Mouse (Mus musculus) cerebellum, postnatal 25 days (tissue): Measurements from ENCODE around the gene Rab21.

Experiments used
- DNase-seq, 2 experiments: peaks; one replicate each; pipeline ENCODE4 v3.0.0; 2021; ENCODE audit warnings: mixed read lengths in 2 of 2

Rab21 gene

DNA sequence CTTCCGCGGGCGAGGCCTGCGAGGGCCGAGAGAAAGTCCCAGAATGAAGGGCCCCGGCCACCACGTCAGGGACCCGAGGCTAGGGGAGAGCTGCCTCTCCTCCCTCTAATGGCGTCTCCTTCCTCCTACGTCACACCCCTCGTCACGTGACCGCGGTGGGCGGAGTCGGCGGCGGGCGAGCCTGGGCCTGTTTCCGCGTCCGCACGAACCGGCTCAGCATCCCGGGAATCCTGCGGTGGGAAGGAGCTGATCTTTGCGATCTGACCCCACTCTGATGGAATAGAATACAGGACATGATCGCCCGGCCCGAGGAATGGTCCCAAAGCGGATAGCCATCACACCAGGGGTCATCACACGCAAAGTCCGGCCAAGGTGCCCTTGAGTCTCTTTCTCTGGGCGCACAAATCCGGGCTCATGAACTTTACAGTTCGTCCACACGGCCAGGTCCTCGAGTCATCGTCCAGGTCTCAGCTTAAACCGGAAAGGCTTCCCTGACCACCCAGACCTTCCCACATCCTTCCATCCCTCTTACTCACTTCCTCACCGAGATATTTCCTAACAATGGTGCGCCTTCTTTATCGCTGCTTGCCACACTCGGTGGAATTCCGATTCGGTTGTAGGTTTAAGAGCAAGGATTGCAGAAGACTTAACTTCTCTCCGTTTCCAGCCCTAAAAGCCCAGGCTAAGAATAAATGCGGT, at the start of gene Rab21:
Gene Rab21 (minus strand): TSS at position 122 of the 699 bp plus-strand sequence.
- DNase-seq: peak; percentile 100

DNA sequence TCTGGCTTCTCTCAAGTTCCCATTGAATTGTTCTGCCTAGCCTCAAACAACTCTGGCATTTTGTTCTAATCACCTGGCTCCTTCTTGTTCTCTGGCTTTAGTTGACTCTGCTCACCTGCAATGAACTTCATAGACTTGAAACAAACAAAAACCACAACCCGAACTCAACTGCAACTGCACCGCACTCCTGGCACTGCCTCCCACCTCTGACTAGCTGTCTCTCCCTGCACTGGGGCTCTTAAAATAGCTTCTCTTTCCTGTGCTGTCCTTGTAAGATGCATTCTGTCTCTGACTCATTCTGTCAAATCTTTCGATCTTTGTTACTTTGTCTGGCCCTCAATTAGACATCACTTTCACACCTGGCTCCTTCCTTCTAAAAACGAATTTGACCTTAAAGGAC, 47.8 kb upstream of the Rab21 start:
- no peak for DNase-seq

DNA sequence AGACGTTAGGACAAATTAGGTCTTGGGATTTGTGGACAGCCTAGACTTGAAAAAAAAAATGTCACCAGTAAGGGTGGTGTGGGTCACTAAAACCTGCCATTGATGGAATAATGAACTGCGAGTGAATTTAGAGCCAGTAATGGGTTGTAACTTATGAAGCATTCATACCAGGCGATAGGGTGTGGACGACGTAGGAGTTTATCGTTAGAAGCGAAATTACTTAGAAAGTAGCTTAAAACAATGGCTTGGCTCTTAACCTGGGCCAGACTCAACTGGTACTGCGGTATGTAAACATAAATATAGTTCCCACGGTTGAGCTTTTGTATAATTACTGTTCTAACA, 47.2 kb upstream of the Rab21 start:
- DNase-seq: no peak

DNA sequence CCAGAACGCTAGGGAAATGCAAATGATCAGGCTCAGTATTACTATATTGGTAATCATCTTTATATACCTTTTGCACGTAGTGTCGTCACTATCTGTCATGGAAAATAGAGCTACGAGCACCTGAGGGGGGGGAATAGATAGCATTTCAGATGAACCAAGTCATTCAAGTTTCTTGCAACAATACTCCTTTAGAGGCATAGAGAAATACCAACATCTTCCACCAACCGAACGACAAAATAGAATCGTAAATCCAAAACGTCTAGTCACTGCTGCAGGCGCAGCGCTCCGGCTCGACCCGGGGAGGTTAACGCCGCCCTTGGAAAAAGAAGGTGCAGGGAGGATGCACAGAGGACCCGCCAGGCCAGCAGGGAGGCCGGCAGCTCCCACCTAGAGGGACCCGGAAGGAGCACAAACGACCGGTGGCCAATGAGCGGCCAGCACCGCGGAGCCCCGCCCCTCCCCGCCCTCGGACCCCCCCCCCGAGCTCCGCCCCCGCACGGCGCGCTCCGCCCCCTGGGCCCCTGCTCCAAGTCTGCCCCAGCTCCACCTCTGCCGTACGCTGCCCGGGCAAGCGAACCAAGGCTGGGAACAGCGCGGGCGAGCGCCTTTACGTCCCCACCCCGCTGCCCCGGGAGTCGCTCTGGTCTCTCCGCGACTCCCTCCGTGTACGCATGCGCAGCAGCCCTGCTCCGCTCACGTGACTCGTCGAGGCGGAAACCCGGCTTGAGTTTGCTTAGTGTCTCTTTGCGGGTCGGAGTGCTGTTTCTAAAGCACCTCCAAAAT, 46.6 kb upstream of the Rab21 start, which contains the start of gene Tmem19:
Gene Tmem19 (minus strand): TSS at position 662 of the 783 bp plus-strand sequence.
- DNase-seq: peak; percentile 97 to 99

DNA sequence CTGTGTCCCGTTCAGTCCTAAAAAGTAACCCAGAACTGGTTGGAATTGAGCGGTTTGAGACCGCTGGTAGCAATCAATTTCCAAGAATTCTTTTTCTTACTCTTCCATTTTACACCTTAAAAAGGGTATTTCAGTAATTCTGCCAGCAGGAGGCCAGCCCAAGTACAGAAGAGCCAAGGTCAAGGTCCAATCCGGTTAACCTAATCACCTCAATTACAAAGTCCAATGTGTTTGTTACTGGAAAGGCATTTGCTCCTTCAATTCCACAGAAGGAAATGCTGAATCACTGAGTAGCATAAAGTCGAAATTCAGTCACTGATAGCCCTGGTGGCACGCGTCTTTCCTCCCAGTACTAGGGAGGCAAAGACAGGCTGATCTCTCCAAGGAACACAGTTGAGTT, 43.7 kb upstream of the Rab21 start:
- no peak for DNase-seq

DNA sequence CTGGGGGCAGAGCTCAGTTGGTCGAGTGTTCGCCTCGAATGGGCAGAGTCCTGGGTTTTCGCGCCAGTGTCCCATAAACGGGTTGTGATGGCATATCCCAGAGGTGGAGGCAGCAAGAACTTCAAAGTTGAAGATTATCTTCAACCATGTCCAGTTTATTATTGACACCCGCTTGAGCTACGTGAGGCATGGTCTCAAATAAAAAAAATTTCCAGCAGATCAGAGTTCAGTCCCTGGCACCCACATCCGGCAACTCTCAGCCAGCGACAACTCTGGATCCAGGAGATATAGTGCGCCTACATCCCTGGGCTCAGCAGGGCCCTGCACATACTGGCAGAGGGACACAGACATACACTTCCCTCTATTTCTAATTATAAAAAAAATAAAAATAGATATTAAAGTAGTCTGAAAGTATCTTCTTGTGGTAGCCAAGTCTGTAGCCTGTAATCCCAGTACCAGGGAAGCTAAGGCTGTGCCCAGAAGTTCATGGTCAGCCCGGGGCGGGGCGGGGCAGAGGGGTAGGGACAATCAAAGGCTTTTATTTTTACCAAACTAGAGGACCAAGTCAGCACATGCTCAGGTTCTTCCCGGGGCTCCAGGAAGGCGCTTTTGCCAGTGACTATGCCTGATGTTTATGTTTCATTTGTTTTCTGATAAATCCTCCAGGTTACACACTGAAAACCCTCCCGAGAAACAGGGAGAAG, 43.0 kb upstream of the Rab21 start:
- DNase-seq: no peak

DNA sequence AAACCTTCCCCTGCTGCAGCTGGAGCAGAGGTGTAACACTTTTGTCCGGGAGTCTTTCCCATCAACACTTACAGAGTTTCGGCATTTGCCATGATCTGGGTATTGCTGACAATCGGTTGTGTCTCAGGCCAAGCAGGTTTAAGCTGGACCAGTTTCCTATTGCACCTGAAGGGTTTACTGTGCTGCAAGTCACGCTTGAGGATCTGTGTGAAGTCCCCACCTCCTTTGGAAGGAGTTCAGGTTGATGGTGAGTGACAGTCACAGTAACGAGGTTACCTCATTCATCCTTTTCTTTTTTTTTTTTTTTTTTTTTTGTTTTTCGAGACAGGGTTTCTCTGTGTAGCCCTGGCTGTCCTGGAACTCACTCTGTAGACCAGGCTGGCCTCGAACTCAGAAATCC, 40.7 kb upstream of the Rab21 start:
- no peak for DNase-seq

DNA sequence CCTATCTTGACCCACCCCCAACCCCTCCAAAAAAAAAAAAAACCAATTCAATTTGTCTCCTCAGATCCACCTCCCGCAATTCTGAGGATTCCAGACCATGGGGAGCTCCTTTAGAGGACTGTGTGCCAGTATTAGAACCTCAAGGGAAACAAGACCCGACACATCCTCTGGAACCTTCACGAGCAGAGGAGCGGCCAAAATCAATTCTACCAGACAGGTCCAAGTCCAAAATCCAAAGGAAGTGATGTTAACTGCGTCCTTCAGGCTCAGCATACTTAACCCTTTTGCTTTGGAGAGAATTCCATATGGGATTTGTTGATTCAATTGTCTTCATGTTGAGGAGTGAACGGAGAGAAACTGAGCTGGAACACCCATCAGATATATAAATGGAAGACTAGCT, 39.6 kb upstream of the Rab21 start:
- no peak for DNase-seq

DNA sequence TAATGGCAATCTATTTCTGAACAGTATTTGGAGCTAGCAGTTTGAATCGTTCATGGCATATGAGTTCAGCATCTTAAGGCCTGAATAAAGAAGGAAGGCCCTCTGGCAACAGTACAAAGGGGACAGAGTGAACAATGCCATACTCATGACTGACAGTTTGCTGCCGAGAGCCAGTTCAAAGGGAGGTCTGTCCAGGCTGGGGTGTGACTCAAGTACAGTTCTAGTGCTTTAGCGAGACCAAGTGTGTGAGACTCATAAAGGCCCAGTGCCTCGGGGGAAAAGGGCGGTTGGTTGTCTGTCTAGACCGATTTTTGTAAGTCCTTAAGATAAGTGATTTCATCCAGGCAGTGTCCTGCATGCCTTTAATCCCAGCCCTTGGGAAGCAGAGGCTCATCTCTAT, 39.2 kb upstream of the Rab21 start:
- no peak for DNase-seq

DNA sequence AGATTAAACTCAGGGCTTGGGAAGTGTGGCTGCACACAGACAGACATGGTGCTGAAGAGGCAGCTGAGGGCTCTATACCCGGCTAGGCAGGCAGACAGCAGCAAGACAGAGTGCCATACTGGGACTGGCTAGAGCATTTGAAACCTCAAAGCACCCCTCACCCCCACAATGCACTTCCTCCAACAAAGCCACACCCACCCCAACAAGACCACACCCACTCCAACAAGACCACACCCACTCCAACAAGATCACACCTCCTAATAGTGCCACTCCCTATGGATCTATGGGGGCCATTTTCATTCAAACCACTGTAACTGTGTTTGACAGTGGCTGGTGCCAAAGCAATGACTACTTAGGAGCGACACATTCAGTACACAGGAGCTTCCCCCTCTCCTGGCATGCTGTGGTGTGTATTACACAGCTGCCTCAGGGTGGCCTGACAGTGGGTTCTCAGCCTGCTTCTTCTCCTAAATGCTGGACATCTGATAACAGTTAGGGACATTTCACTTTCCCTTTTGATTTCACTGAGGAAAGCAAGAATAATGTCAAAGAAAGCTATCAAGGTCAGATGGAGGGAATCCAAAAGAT, 35.5 kb upstream of the Rab21 start:
- DNase-seq: no peak

DNA sequence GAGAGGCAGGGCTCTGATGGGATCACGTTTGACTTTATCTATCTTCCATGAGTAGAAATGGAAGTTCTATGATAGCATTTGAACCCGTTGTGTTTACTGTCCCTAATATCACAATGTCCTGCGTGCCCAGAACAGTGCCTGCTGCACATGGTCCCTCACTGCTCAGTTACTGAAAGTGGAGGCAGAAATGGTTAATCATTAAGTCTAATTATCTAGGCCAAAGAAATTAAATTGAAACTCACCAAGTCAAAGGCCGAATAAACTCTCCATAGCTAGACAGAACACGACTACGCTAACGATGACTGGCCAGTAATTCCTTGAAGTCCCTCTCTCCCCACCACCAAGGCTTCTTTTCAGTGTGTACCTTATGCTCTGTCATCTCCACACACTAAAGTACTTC, 34.1 kb upstream of the Rab21 start:
- DNase-seq: no peak

DNA sequence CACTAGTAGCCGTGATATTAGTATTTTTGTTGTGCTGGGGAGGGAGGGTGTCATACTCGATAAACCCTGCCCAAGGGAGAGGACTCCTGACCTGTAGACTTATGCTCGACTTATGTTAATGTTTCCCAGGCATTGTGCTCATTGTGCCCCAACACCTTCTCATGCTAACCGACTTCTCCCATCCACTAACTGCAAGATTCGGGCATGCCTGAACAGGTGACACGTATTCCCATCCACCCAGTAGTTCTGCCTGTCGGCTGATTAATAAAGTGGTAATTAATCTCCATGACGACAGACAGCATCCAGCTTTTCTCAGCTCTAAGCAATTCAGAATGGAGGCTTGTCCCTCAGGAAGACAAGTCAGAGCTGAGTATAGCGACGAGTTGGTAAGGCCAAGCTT, 33.6 kb upstream of the Rab21 start:
- DNase-seq: no peak

DNA sequence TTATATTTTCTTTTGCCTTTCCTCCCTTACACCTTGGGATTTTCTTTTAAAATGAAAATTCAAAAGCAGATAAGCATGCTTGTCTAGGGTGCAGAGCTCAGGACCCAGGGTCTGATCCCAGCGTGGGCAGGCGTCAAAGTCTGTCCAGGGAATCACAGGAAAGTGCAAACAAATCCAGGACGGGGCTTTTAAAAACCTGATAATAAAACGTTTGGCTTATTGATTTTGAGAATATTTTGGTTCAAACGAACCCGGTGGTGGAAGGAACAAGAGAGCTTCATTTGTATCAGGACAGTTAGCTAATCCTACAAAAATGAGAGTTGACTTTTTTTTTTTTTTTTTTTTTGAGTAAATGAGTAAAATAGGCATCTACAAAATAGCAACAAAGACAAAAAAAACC, 32.7 kb upstream of the Rab21 start:
- no peak for DNase-seq

DNA sequence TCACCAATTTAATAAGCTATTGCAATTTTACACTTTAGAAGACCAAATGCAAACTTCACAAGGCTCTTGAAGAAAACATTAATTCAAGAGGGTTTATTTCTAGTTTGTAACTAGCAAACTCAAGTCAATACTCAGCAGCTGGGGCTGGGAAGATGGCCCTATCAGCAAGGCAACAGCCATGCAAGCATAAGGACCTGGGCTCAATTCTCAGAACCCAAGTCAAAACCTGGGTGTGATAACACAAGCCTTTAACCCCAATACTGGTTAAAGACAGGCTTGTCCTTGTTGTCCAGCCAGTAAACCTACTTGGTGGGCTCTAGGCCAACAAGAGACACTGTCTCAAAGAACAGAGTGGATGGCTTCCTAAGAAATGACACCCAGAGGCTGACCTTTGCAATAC, 31.1 kb upstream of the Rab21 start:
- DNase-seq: no peak

DNA sequence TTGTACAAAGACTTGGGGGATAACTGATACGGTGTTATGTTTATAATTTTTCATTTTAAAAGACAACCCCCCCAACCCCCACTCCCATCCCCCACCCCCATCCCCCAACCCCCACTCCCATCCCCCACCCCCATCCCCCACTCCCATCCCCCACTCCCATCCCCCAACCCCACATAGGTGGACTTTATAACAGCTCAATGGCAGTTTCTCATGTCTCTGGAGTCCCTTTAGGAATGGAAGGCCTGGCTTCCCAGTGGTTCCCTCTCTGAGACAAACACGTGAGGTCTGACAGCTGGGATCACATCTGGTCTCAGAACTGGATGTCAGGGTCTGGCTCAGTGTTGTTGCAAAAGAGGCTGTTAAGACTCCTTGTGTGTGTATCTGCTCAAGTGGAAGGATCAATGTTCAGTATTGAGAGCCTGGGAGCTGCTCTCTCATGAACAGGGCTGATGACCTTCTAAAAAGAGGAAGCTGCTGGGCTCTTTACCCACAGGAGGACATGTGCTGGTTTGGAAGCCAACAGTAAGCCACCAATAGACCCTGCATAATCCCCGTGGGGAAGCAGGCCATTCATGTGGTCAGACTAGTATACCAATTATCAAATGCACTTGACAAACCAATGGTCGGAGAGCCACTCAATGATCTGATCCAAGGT, 27.5 kb upstream of the Rab21 start:
- no peak for DNase-seq

DNA sequence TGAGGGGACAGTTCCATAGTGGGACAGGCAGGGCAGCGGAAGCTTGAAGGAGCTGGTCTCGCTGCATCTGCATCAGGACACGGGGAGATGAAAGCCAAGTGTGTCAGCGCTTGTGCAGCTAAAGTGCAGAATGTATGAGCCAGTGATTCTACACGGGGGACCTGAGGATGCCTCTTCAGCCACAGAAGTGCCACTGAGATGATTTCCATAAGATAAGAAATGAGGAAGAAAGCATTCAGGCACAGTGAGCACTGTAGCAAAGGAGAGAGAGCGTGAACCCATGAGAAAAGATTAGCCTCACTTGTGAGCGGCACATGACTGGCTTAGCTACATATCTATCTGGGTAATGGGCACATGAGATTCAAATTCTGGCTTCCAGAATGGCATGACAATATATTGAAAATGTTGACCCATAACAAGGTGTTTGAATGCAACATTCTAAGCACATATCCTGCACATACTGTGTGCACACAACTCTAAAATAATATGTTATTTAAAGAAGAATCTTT, 24.5 kb upstream of the Rab21 start:
- DNase-seq: no peak

DNA sequence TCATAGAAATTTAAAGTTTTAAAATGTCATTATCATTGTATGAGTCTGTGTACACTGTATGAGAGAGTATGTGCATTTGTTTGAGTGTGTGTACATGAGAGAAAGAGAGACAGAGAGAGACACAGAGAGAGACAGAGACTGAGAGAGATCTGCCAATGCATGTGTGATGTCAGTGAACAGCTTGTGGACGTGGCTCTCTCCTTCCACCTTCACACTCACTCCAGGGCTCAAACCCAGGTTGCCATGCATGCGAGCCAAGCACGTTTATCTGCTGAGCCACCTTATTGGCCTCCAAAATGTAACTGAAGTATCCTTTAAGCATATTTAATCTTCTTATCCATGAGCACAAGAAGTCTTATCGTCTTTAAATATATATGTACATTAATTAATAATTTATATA, 21.5 kb upstream of the Rab21 start:
- DNase-seq: no peak

DNA sequence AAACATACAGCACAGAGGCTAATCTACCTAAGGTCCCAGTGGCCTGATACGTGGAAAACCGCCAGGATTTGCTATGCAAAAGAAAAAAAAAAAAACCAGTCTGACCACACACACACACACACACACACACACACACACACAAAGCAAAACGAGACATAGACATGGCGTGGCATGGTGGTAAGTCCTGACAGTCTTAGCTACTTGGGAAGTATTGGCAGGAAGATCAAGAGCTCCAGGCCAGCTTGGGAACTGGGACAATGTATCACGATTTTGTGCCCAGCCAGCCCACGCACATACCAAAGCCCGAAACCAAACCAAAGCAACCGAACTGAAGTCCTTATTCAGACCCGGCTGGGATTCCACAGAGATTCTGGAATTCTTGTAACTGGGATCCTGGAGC, 18.1 kb upstream of the Rab21 start:
- DNase-seq: no peak

DNA sequence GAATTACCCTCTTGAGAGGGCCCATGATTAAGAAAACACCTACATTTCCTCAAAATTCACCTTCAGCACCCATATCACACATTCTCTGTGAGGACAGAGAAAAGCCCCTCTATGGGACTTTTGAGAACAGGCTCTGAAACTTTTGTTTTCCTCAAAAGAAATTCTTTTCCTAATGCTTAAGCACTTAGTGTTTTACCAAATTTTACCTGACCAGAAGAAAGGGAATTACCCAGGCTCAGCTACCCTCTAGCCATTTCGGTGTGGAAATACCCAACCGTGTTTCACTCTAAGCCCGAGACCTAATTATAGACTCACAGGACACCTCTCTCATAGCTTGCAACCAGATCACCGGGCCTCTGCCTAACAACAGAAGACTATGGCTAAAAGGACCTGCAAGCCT, 17.6 kb upstream of the Rab21 start:
- no peak for DNase-seq

DNA sequence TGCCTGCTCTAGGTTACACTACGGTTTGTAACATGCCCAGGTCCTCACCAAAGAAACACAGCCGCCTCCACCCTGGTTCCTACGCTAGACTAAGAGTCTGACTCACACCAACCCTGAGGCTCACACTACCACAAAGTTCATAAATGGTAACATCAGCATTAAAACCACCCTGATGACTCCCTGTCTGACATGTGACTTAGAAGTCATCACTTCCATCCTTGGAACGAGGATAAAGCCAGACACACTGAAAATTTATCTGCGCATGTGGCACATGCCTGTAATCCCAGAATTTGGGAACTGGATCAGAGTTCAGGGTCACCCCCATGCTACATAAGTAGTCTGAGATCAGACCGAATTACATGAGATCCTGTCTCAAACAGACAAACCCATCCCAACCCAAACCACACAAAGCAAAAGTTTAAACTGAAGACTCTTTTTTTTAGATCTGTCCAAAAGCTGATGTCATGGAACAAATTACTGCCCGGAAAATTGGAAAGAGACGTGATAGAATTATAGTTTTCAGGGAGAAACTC, 17.1 kb upstream of the Rab21 start:
- DNase-seq: no peak

DNA sequence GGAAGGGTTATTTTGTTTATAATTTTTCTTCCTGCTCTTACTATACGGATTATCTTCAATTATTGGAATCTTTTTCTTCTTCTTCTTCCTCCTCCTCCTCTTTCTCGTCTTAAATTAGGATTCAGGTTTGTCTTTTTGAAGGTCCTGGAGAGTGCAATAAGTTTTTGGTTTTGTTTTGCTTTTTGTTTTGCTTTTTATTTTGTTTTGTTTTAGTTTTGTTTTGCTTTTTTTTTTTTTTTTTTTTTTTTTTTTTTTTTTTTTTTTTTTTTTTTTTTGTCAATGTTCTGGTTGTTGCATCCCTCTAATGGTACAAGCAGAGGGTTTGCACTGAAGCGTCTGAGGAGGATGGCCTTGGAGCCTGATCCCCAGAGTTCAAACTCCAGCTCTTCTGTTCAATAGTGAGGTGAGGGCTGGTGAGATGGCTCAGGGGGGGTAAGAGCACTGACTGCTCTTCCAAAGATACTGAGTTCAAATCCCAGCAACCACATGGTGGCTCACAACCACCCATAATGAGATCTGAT, 13.7 kb upstream of the Rab21 start:
- no peak for DNase-seq

DNA sequence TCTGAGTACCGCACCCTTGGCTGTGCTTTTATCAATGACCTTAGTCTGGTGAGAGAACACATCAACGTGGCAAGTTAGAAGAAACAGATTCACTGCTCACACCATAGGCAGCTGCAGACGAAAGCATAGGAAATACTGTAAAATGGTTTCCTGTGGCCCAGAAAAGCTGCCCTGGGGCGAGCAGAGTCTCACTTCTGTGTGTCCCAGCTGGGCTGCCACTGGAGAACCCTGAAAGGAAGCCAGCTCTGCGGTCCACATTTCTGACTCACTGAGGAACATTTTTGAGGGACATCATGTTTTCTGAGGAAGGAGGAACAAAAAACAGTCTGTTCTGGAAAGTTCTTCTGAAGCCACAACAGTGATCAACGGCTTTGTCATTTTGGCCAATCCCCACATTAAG, 13.1 kb upstream of the Rab21 start:
- no peak for DNase-seq
